8 mouse cellular contexts compared by ENCODE assay signal in the genomic region with DNA sequence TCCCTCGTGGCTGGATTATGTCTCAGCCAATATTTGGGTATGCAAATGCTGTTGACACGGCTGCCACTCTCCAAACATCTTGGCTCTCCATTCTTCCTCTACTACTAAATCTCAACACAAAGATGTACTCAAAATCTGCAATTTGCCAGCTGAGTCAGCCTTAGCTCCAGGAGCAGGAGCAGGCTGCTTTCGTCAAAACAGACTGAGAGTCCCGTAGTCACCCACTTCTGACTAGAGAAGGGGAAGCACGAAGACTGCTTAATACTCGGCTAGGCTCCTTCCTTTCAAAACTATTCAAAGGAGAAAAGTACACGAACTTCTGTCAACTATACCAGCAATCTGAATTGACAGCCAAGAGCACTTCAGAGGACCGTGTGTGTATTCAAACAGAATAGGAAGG. TPM values are rescaled to one million over a fixed set of nuclear protein-coding genes. Genes with fewer than 3 reads are reported as not detected.
A peak's percentile ranks its signal among the peaks of the same experiment; 100 is the strongest.
DNase-seq lines count a peak whose midpoint lies in the region; ATAC-seq and TF ChIP-seq lines count a peak whose summit lies in the region.

No protein-coding gene starts in this region.

- no peaks in the 10 kb centered on the region for H3K27me3 ChIP-seq in kidney, postnatal 0 days (ENCODE audit: insufficient read depth, low read length)
- H3K27me3 ChIP-seq in embryonic facial prominence, embryonic 14.5 days (replicated peaks; ENCODE audit: control insufficient read depth, insufficient read depth, low read length), result no peaks in the 10 kb centered on the region
- H3K27me3 ChIP-seq in limb, embryonic 12.5 days, result no peaks in the 10 kb centered on the region
- no peaks in the 10 kb centered on the region for H3K27me3 ChIP-seq in myocyte (ENCODE audit: control insufficient read depth, insufficient read depth, insufficient read length)

- H3K4me1 ChIP-seq in kidney, postnatal 0 days (replicated peaks; ENCODE audit: insufficient read depth, low read length), result peaks cover 55% of the 10 kb centered on the region
- peaks cover 22% of the 10 kb centered on the region for H3K4me1 ChIP-seq in embryonic facial prominence, embryonic 14.5 days (ENCODE audit: control insufficient read depth, insufficient read depth, low read length)
- peaks cover 48% of the 10 kb centered on the region for H3K4me1 ChIP-seq in limb, embryonic 12.5 days (replicated peaks)

- no peaks in the 10 kb centered on the region for H3K36me3 ChIP-seq in kidney, postnatal 0 days (ENCODE audit: insufficient read depth, low read length)
- no peaks in the 10 kb centered on the region for H3K36me3 ChIP-seq in embryonic facial prominence, embryonic 14.5 days (ENCODE audit: control insufficient read depth, insufficient read depth, low read length)
- no peaks in the 10 kb centered on the region for H3K36me3 ChIP-seq in limb, embryonic 12.5 days
- H3K36me3 ChIP-seq in myocyte (ENCODE audit: control insufficient read depth, insufficient read depth), result no peaks in the 10 kb centered on the region

- peak overlapping the region; percentile 88 for H3K4me2 ChIP-seq in kidney, postnatal 0 days (ENCODE audit: low read length)
- peak overlapping the region; percentile 87 for H3K4me2 ChIP-seq in embryonic facial prominence, embryonic 14.5 days (ENCODE audit: low read depth, low read length)
- H3K4me2 ChIP-seq in limb, embryonic 12.5 days, result peak overlapping the region; percentile 79
- H3K4me2 ChIP-seq in myocyte (ENCODE audit: low read depth), result peak overlapping the region; percentile 92

- peaks cover 66% of the 10 kb centered on the region for H3K79me2 ChIP-seq in myocyte (ENCODE audit: control insufficient read depth, insufficient read depth)

- 0 out of 2 replicates have a peak overlapping the region, but pooled peaks have one; percentile 95 for H3K27ac ChIP-seq in kidney, postnatal 0 days
- H3K27ac ChIP-seq in embryonic facial prominence, embryonic 14.5 days (replicated peaks; ENCODE audit: low read depth, low read length), result no peak overlapping the region
- no peak overlapping the region for H3K27ac ChIP-seq in limb, embryonic 12.5 days

- no peak for TF ChIP-seq CTCF in kidney, postnatal 0 days (IDR thresholded peaks at IDR 0.05; ENCODE audit: low read depth)

- H3ac ChIP-seq in myocyte (ENCODE audit: control insufficient read depth, insufficient read length), result no peak overlapping the region

- no peak for TF ChIP-seq POLR2A in myocyte (IDR thresholded peaks at IDR 0.05; ENCODE audit: insufficient read length, low read depth)

- ATAC-seq in kidney, postnatal 0 days (replicated peaks; ENCODE audit: low FRiP score, low read depth), result no peak
- no peak for ATAC-seq in embryonic facial prominence, embryonic 14.5 days (ENCODE audit: low read depth)
- no peak for ATAC-seq in limb, embryonic 12.5 days (ENCODE audit: insufficient number of reproducible peaks, insufficient read depth, low FRiP score, low TSS enrichment, low read depth)

- DNase-seq in kidney, postnatal 0 days (ENCODE audit: low spot score), result no peak
- DNase-seq in kidney, postnatal 14 days, result no peak
- DNase-seq in embryonic facial prominence, embryonic 14.5 days (ENCODE audit: low spot score), result peak; percentile 11
- no peak for DNase-seq in thymus, adult 18-20 months
- DNase-seq in frontal cortex, postnatal 10 days (ENCODE audit: low spot score in 2 of 2), result no peak
- no peak for DNase-seq in kidney, adult 8-10 months

- peak overlapping the region; percentile 93 for H3K9ac ChIP-seq in kidney, postnatal 0 days (ENCODE audit: low read depth, low read length)
- peak overlapping the region; percentile 95 for H3K9ac ChIP-seq in embryonic facial prominence, embryonic 14.5 days (ENCODE audit: low read depth, low read length)
- H3K9ac ChIP-seq in limb, embryonic 12.5 days (replicated peaks), result peak overlapping the region; percentile 95

- H3K4me3 ChIP-seq in kidney, postnatal 0 days (replicated peaks; ENCODE audit: low read depth, low read length), result peak overlapping the region; percentile 83
- H3K4me3 ChIP-seq in embryonic facial prominence, embryonic 14.5 days (ENCODE audit: low read depth, low read length), result peak overlapping the region; percentile 86
- peak overlapping the region; percentile 96 for H3K4me3 ChIP-seq in limb, embryonic 12.5 days (replicated peaks)
- peak overlapping the region; percentile 96 for H3K4me3 ChIP-seq in myocyte

- H3K9me3 ChIP-seq in kidney, postnatal 0 days (replicated peaks; ENCODE audit: low read length), result no peaks in the 10 kb centered on the region
- H3K9me3 ChIP-seq in embryonic facial prominence, embryonic 14.5 days (ENCODE audit: control insufficient read depth, low read length), result no peaks in the 10 kb centered on the region
- H3K9me3 ChIP-seq in limb, embryonic 12.5 days, result no peaks in the 10 kb centered on the region

- 27% methylated on average over 8 of the region's 8 CpGs for WGBS in kidney, postnatal 0 days
- WGBS in embryonic facial prominence, embryonic 14.5 days, result 27% methylated on average over 8 of the region's 8 CpGs
- 56% methylated on average over 8 of the region's 8 CpGs for WGBS in limb, embryonic 12.5 days

TF ChIP-seq in myocyte, 11 proteins besides CTCF, POLR2A, EP300 and RAD21:
- TF ChIP-seq CEBPB (IDR thresholded peaks at IDR 0.05; ENCODE audit: insufficient read depth, poor library complexity, severe bottlenecking) (no peak), E2F4 (IDR thresholded peaks at IDR 0.05; ENCODE audit: insufficient read depth) (no peak), TCF3 (IDR thresholded peaks at IDR 0.05; ENCODE audit: insufficient read length, low read depth) (no peak)

RNA-seq across cellular contexts. Expression of gene Mapkapk2, which starts 2.1 kb away (rescaled TPM):
- polyA plus RNA-seq in kidney, postnatal 0 days (2015; fragmentation: Nextera tagmentation; extraction: Ambion mirVana), result 50.1 and 55.9 TPM in 2 replicates
- 47.8 and 48.0 TPM in 2 replicates for polyA plus RNA-seq in embryonic facial prominence, embryonic 14.5 days (2014; fragmentation: Nextera tagmentation; extraction: Ambion mirVana)
- polyA plus RNA-seq in limb, embryonic 12.5 days (2016; fragmentation: Nextera tagmentation; extraction: Ambion mirVana), result 56.3 and 58.9 TPM in 2 replicates
- polyA plus RNA-seq in myocyte (2012; fragmentation: generic; extraction: Trizol), result 123 TPM

RNA-seq across cellular contexts. Expression of gene Dyrk3, which starts 42.6 kb away (rescaled TPM):
- 5.2 and 5.8 TPM in 2 replicates for polyA plus RNA-seq in kidney, postnatal 0 days (2015; fragmentation: Nextera tagmentation; extraction: Ambion mirVana)
- 3.1 and 4.3 TPM in 2 replicates for polyA plus RNA-seq in embryonic facial prominence, embryonic 14.5 days (2014; fragmentation: Nextera tagmentation; extraction: Ambion mirVana)
- 3.9 and 5.5 TPM in 2 replicates for polyA plus RNA-seq in limb, embryonic 12.5 days (2016; fragmentation: Nextera tagmentation; extraction: Ambion mirVana)
- polyA plus RNA-seq in myocyte (2012; fragmentation: generic; extraction: Trizol), result 2.7 TPM

RNA-seq across cellular contexts. Expression of gene Eif2d, which starts 57.4 kb away (rescaled TPM):
- polyA plus RNA-seq in kidney, postnatal 0 days (2015; fragmentation: Nextera tagmentation; extraction: Ambion mirVana), result 49.1 and 53.0 TPM in 2 replicates
- 53.5 and 59.4 TPM in 2 replicates for polyA plus RNA-seq in embryonic facial prominence, embryonic 14.5 days (2014; fragmentation: Nextera tagmentation; extraction: Ambion mirVana)
- 66.1 and 68.8 TPM in 2 replicates for polyA plus RNA-seq in limb, embryonic 12.5 days (2016; fragmentation: Nextera tagmentation; extraction: Ambion mirVana)
- polyA plus RNA-seq in myocyte (2012; fragmentation: generic; extraction: Trizol), result 32.6 TPM
